Mouse (Mus musculus): ENCODE results near the gene Celf6.

Gene Celf6

DNA sequence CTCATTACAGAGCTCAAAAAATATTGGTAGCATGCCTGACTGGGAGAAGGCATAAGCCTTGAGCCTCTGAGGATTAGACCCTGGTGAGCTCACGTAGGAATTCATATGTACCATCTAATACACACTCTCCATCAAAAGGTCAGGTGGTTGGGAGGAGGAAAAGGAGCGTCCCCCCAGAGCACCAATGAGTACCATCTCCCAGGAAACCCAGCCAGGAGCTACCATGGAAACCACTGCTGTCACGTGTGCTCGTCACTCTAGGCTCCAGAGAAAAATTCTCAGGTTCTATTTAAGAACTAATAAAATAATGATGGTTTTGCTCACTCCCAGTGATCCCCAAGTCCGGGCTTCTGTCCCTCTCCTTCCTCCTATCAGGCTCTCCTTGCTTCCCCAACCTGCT, 10.5 kb downstream of the Celf6 start:
- DNase-seq (ENCODE audit: low spot score), result no peak

DNA sequence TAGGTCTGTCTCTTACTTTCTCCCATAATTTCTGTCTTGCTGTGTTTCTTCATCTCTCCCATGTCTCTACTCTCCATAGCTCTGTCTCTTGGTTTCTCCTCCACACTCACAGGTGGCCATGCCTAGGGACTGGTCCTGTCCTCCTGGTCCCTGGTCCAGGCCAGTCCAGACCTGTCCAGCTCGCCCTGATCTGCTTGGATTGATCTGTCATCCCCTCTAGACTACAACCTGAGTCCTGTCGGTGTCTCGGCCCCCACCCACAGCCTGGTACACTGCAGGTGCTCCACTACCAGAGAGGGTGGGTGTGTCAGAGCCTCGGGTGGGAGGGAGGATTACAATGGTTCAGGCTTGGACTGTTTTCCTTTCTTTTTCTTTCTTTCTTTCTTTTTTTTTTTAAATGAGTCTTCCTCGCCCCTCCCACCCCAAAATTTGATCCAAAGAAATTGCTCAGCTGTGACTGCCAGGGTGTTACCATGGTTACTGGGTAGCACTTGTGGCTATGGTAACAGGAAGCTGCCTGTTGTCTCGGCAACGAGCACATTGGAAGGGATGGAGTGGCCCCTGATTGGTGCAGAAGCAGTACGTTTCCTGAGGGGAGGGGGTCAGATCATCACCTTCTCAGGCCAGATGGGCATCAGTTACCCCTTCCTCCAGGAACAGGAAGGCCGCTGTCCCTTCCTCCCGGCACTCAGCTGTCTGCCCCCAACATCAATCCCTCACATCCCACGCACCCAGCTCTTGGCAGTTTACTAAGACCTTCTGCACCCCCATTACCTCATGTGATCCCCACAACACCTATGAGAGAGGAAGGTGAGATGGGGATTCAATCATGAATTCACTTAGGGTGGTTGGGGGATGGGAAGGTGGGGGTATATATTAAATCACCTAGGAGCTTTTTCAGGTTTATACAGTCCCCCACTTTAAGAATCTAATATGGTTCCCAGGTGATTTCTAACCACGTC, 11.3 kb downstream of the Celf6 start:
- DNase-seq (ENCODE audit: low spot score), result peak; percentile 65

DNA sequence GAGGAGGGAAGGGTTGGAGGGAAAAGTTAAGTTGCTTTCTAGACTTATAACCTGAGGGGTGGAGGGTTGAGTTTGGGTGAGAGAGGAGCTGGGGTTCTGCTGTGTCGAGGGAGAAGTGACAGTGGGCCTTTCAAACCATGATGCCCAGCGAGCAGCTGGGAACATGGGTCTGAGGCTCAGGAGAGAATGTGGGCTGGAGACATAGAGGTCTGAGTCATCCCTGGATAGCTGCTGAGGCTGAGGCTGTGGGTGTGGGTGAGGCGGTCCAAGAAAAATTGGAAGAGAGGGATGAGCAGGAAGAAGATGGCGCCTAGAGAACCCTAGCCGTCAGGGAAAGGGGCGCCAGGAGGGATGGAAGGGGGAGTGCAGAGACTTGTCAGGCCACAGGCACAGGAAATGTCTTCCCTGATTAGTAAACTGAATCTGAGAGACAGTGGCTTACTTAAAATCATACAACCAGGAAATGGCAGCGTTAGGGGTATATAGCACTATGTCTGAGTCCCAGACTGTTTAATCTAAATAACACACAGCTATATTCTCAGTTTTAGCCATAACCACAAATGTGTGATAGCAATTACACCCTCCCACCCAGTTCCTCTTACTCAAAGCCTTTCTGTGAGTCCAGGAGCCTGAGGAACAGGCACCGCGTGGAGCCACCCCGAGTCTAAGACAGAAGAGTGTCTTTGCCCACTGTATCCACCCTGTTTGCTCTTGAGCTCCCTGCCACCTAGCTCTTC, 12.2 kb downstream of the Celf6 start:
- no peak for DNase-seq (ENCODE audit: low spot score)

DNA sequence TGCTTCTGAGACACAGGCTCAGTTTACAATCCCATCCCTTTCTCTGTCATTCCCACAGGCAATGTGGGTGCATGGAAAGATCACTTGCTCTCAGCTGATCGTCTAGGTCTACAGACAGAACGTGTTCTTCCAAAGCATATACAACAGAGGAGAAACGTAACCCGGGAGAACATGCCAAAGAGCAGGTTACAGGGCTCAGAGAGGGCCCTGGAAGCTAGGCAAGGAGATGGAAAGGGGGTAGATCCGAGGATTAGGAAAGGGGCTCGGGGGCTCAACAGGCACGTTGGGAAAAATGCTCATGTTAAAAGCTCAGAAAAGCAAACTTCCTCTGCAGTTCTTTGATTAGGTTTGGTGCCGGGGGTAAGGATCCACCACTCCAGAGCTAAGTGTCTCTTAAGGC, 23.9 kb downstream of the Celf6 start:
- no peak for DNase-seq (ENCODE audit: low spot score)

DNA sequence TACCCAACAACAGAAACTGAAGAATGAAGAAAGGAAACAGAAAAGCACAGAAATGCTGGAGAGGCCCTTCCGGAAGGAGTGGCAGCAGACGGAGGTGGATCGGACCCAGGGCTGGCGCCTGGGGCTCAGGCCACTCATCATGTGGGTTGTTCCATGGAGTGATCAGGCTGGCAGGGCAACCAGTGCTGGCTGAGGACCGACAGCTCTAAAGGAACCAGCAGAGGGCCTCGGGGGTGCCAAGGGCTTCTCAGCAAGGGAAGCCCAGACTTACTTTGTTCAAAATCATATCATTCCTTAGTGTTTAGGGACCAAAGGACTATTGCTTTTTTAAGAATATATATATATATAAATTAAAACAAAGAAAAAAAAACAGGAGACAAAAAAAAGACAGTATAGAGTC, 28.2 kb downstream of the Celf6 start:
- no peak for DNase-seq (ENCODE audit: low spot score)

DNA sequence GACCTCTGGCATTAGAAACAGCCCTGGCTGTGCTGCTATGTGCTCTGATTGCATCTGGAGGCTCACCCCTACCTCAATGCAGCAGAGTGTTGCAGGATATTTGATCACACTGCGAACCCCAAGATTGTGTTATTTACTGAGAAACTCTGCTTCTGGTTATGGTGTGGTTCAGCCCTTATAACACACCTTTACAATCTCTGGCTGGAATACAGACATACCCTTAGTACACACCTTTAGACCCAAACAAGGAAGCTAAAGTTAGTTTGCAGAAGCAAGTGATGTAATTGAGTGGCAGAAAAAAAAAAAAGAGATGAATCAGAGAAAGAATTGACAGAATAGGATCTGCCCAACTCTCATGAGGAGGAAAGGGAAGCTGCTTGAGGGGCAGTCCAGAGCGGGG, 33.2 kb downstream of the Celf6 start:
- no peak for DNase-seq (ENCODE audit: low spot score)

DNA sequence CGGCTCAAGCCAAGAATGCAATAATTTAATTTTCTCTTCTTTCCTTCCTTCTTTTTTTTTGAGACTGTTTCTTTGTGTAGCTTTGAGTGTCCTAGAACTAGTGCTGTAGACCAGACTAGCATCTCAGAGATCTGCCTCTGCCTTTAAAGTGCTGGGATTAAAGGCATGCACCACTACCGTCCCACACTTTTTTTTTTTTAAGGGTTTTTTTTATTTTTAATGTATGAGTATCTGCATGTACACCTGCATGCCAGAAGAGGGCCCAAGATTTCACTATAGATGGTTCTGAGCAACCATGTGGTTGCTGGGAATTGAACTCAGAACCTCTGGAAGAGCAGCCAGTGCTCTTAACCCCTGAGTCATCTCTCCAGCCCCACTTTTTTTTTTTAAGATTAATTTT, 38.1 kb downstream of the Celf6 start:
- no peak for DNase-seq (ENCODE audit: low spot score)

DNA sequence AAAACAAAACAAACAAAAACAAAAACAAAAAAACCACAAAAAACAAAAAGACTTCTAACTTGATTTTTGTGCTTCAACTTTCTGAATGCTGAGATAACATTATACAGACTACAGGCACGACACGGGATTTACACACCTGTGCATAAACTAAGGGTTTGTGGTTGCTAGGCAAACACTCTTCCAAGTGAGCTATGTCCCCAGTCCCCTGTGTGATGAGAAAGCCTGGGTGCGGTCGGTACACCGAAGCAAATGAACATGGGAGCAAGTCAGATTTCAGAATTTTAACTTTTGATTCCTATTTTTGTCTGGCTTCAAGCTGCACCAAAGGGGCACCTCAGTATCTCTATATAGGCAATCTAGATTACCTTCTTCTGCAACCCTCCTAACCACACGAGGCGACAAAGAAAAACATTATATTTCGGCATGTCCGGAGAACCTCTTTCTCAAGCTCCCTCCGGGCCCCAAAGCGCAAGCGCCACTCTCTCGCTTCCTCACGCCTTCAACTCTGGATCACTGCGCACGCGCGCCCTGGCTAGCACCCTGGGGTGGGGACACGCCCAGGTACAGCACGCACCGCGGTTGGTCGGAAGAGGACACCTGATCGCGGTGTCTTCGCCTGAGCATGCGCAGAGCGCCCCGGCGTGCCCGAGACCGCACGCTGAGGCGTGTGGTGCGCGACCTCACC, 39.0 kb downstream of the Celf6 start, which contains the start of gene Parp6:
Parp6 (plus strand) TSS at position 663 of the 685 bp plus-strand sequence.
- DNase-seq (ENCODE audit: low spot score), result peak; percentile 99

DNA sequence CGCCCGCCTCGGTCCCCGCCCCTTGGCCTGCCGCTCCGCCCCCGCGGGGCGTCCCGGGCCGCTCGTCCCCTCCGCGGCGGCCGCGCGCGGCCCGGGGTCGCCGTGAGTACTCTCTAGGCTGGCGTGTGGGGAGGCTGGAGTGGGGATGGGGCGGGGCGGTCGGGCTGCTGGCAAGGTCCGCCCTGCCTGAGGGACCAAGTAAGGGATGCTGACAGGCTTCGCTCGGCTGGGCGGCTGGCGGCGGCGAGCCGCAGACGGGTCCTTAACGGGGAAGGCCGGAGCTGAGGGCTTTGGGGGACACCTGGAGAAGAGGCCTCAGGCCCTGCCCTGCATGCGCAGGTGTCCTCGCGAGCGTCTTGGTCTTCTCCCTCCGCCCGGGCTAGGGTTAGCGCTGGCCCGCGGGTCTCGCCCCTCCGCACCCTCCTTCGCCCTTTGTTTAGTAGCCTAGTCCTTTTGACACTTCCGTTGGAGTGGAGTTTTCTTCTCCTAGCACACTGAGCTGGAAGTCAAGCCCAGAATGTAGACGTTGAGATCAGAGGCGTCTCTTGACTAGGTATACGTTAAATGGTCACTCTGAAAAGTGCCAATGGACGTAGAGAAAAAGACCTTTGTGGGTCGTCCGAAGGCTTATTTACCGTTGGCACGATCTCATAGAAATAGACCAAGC, 39.7 kb downstream of the Celf6 start:
- DNase-seq (ENCODE audit: low spot score), result peak; percentile 62

DNA sequence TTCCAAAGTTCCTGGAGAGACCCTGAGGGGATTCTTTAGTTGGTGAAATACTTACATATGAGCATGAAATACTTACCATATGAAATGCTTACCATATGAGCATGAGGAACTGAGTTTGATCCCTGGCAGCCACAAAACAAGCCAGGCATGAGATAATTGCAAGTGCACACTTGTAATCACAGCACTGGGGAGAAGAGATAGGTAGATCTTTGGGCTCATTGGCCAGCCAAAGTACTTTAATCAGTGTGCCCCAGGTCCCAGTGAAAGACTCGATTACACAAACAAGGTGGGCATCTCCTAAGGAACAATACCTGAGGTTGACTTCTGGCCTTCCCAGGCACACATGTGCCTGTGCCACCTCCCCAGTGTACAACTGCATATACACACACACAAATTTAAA, 60.7 kb downstream of the Celf6 start:
- DNase-seq (ENCODE audit: low spot score), result no peak

DNA sequence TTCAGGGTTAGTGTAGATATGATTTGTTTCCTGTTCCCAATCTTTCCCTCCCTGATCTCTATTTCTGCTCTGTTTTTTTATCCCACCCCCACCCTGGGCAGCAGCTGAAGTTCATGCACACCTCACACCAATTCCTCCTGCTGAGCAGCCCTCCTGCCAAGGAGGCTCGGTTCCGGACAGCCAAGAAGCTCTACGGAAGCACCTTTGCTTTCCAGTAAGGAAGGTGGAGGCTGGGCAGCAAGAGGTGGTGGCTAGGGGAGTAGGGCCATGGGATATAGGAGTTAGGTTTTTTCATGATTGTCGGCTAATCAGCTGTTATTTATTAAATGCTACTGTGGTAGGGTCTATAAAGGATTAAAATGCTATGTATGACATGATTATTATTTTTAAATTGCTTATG, 62.2 kb downstream of the Celf6 start:
- no peak for DNase-seq (ENCODE audit: low spot score)

DNA sequence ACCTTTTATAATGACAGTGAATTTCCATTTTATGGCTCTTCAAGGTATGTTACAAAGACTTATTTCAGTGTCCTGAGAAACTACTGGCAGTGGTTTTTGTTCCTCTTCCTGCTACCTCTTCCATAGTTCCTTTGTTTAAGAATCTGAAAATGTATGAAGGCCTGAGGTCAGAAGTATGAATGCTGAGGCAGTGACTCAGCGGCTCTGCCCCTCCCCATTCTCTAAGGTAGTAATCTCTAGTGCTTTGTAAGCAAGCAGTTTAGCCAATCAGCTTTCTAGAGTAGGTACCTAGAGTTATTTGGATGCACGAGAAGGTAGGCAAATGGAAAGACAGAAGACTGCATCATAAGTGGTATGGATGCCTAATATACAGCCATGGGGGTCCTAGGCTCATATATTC, 63.6 kb downstream of the Celf6 start:
- no peak for DNase-seq (ENCODE audit: low spot score)

DNA sequence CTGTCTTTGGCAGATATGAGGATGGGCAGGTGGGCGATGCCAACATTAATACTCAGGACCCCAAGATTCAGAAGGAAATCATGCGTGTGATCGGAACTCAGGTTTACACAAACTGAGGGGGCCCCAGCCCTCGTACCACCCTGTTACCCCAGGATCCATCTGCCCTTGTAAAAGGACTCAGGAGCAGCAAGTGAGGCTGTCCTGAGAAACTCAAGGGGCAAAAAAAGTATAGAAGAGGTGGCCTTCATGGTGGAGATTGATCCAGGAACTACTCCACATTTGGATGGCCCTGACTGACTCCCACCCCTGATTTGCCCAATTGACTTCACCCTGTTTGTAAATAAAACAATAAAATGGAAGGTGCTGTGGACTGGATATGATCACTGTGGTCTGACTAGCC, 72.2 kb downstream of the Celf6 start:
- DNase-seq (ENCODE audit: low spot score), result no peak

DNA sequence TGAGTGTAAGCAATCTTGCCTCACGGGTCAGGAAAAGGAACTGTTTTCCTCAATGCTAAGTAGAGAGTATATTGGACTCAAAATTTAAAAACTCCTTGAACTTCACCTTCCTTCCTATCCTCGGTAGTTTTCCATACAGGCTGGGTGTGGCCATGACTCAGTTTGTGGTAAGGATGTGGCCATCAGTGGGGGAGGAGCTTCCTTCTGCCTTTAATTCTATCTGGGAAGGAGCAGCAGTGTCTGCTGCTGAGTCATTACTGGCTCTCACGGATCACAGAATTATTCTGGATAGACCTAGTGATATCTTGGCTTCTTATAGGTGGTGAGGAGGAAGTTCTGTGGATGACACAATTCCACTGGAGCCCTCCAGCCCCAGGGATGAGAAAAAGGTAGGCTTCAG, 75.7 kb downstream of the Celf6 start:
- DNase-seq (ENCODE audit: low spot score), result no peak

DNA sequence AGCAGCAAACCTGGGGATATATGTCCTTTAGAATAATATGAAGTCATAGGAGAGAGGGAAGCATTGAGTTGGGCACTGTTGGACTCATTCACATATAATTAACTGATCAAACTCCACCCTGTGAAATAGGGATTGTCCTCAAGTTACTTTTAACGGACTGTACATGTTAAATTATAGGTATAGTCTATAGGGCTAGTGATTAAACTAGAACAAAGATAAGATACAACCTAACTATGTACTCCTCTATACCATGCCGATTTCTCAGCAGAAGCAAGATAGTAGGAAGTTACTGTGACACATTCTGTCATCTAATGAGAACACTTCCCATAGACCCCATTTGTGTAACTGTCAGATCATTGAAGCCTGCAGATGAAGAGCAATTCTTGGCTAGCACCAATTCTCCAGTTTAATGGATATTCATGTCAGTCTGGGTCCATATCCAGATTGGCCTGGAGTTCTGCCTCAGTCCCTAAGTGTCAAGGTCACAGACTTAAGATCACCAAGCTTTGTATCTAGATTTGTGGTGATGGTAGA, 76.8 kb downstream of the Celf6 start:
- no peak for DNase-seq (ENCODE audit: low spot score)

DNA sequence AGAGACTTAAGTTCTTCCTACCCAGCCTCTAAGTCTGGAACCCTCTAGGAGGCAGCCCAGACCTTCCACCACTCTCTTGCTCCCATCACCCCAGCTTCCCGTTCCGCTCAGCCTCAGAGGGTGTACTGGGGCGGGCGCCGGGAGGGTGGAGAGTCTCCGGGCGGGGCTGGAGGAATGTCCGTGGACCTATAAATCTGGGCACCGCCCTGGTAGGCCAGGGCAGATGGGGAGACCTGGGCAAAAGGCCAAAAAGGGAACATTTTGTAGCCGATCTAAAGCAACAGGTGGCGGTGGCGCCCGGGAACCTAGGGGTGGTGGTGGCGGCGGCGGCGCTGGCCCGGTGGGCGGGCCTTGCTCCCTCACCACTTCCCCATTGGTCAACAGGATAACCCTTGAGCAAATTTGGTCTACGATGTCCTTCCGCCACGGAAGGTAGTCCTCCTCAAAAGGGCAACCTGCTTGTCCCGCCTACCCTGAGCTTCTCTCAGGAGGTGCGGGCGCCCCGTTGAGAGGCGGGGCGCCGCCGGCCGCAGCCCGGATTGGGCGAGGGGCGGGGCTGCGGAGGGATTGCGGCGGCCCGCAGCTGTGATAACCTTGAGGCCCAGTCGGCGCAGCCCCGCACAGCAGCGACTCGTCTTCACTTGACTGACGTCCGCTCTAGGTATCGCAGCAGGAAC, 78.4 kb downstream of the Celf6 start, which contains the start of gene Pkm:
Pkm (plus strand) TSS at position 411 of the 677 bp plus-strand sequence.
- peak; percentile 99 for DNase-seq (ENCODE audit: low spot score)
